Mouse (Mus musculus): ENCODE measurements at regions not wholly inside any gene's neighbourhood (a gene's known extent, or its start where the extent isn't known, plus 50 kb on each side); places are given as distances from the start of the nearest gene placed in this dataset.

- peaks cover 17% of the 10 kb centered on the region for H3K27me3 ChIP-seq (ENCODE audit: low read depth, poor library complexity, severe bottlenecking)
- no peak for DNase-seq (ENCODE audit: low spot score)
- peaks cover 18% of the 10 kb centered on the region for H3K4me1 ChIP-seq
These were observed 84.2 kb upstream of the Gsc start for GRCm38 (mm10) chr12:104557307-104557706.

DNA sequence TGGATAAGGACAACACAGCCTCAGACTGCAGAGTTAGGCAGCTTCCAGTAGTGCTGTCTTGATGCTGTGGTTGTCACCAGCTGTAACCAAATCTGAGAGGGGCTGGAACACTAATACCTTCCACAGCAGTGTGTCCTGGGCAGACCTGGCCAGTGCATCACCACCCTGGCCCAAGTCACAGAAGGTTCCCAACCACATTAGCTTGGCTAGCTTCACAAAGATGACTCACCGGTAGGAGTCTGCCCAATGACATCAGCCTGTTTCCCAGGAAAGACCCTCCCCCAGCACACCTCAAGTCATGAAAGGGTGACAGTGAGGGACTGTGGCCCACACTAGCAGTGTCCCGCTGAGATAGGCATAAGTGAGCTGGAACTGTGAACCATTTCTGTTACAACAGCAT, 75.5 kb upstream of the Gsc start:
- Histone ChIP-seq H3K27me3 (ENCODE audit: low read depth, poor library complexity, severe bottlenecking) (peaks cover 5% of the 10 kb centered on the region), H3K4me1 (no peaks in the 10 kb centered on the region; the same call in 1 of the 2 replicates), H3K9me3 (replicated peaks) (no peaks in the 10 kb centered on the region), H3K4me3 (no peak overlapping the region), H3K27ac (replicated peaks) (no peak overlapping the region), H3K36me3 (no peaks in the 10 kb centered on the region)
- DNase-seq (ENCODE audit: low spot score), result no peak
- 89% methylated on average over 2 of the region's 2 CpGs for WGBS

More at GRCm38 (mm10) chr12:104557307-104557706, 84.2 kb upstream of the Gsc start:
- Histone ChIP-seq H3K4me3 (no peak overlapping the region), H3K9me3 (replicated peaks) (no peaks in the 10 kb centered on the region), H3K36me3 (no peaks in the 10 kb centered on the region), H3K27ac (replicated peaks) (no peak overlapping the region)
- WGBS, result 91% methylated on average over 10 of the region's 10 CpGs

GRCm38 (mm10) chr12:104547561-104547960, 74.4 kb upstream of the Gsc start:
- Histone ChIP-seq H3K27ac (replicated peaks) (no peak overlapping the region), H3K4me1 (no peaks in the 10 kb centered on the region), H3K9me3 (replicated peaks) (no peaks in the 10 kb centered on the region), H3K4me3 (no peak overlapping the region), H3K36me3 (no peaks in the 10 kb centered on the region), H3K27me3 (ENCODE audit: low read depth, poor library complexity, severe bottlenecking) (no peaks in the 10 kb centered on the region)
- 87% methylated on average over 3 of the region's 3 CpGs for WGBS
- DNase-seq (ENCODE audit: low spot score), result no peak

DNA sequence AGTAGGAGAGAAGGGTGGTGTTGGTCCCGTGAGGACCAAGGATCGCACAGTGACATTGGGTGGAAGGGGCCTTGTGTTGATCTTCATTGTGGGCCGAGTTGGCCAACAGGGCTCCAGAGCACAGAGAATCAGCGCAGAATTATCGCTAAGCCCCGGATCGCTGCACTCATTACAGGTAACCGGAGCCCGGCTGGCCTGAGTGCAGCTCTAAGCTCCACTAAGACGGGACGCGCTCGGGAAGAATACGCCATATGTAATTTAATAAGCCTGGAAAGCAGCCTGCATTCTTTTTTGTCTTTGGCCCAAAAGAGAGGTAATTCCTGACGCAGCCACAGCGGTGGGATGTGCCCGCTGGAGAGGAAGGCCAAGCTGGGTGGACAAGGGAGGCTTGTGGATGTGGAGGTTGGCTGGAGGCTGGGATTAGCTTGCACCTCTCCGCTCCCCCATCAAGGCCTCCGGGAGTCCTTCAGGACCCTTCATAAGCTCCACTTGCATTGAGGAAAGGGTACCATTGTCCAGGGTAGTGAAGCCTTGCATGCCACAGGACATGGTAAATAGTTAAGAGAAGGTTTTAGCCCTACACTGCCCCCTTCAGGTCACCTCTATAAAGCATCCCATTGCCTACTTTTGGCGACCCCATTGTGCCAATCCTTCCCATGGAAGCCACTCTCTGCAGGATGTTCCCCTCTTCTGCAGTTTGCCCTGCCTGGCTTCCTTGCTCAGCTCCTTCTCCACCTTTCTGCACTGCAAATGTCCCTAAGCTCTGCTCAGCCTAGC, 73.1 kb upstream of the Gsc start:
- no peaks in the 10 kb centered on the region for H3K9me3 ChIP-seq (replicated peaks)
- no peaks in the 10 kb centered on the region for H3K4me1 ChIP-seq
- H3K36me3 ChIP-seq, result no peaks in the 10 kb centered on the region
- H3K27me3 ChIP-seq (ENCODE audit: low read depth, poor library complexity, severe bottlenecking), result no peaks in the 10 kb centered on the region
- H3K4me3 ChIP-seq, result no peak overlapping the region
- 88% methylated on average over 20 of the region's 20 CpGs for WGBS
- no peak overlapping the region for H3K27ac ChIP-seq (replicated peaks)
- DNase-seq (ENCODE audit: low spot score), result no peak

- no peaks in the 10 kb centered on the region for H3K4me1 ChIP-seq
- 94% methylated on average over 7 of the region's 7 CpGs for WGBS
- DNase-seq (ENCODE audit: low spot score), result no peak
- H3K4me3 ChIP-seq, result no peak overlapping the region
- H3K36me3 ChIP-seq, result no peaks in the 10 kb centered on the region
- no peaks in the 10 kb centered on the region for H3K9me3 ChIP-seq (replicated peaks)
- H3K27me3 ChIP-seq (ENCODE audit: low read depth, poor library complexity, severe bottlenecking), result no peaks in the 10 kb centered on the region
- no peak overlapping the region for H3K27ac ChIP-seq (replicated peaks)
These were observed 66.8 kb upstream of the Gsc start for GRCm38 (mm10) chr12:104539911-104540310.

- Histone ChIP-seq H3K4me1 (no peaks in the 10 kb centered on the region), H3K27ac (replicated peaks) (no peak overlapping the region), H3K36me3 (no peaks in the 10 kb centered on the region), H3K9me3 (replicated peaks) (no peaks in the 10 kb centered on the region), H3K27me3 (ENCODE audit: low read depth, poor library complexity, severe bottlenecking) (no peaks in the 10 kb centered on the region), H3K4me3 (no peak overlapping the region)
- 89% methylated on average over 2 of the region's 2 CpGs for WGBS
- no peak for DNase-seq (ENCODE audit: low spot score)
These were observed 65.3 kb upstream of the Gsc start for GRCm38 (mm10) chr12:104538436-104538835.

DNA sequence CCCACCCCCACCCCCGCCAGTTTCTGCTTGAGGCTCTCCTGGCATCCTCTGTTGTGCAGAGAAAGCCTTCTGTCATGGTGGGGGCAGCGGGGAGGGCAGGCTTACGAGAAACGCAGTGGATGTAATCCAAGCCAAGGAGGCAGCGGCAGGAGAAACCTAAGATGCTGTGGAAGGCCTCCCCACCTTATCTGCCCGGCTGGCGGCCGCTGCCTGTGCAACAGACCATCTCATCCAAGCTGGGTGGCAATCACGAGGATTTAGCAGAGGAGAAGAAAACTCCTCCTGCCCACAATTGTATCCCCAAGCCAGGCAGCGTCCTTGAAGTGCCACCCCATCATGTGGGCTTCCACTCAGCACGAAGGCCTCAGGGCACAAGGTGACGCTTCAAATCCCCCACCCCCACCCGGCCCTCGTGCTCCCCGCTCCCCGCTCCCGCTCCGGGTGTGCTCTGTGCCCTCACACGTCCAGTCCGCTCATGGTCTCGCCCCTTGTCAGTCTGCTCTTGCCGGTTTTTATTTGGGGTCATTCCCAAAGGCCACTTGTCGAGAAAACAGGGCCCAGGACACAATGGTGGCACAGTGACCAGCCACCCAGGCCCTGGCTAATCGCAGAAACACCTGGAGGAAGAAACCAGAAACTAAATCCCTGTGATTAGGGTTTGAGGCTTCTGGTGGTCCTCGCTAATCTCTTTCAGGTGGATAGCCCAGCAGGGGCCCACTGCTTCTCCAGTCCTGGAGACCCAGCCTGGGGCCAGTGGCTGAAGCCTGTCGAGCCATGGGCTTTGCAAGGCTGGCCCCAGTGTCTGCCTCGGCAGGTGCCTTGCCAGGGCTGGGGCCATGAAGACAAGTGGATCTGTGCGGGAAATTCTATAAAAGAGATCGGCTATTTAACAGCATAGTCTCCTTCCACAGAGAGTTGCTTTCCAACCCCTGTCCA, 58.6 kb upstream of the Gsc start:
- no peak overlapping the region for H3K27ac ChIP-seq (replicated peaks)
- H3K36me3 ChIP-seq, result no peaks in the 10 kb centered on the region
- DNase-seq (ENCODE audit: low spot score), result no peak
- no peaks in the 10 kb centered on the region; the same call in 1 of the 2 replicates for H3K9me3 ChIP-seq (replicated peaks)
- H3K4me1 ChIP-seq, result peaks cover 11% of the 10 kb centered on the region
- no peak overlapping the region for H3K4me3 ChIP-seq
- peaks cover 23% of the 10 kb centered on the region for H3K27me3 ChIP-seq (ENCODE audit: low read depth, poor library complexity, severe bottlenecking)
- 14% methylated on average over 29 of the region's 29 CpGs for WGBS

DNA sequence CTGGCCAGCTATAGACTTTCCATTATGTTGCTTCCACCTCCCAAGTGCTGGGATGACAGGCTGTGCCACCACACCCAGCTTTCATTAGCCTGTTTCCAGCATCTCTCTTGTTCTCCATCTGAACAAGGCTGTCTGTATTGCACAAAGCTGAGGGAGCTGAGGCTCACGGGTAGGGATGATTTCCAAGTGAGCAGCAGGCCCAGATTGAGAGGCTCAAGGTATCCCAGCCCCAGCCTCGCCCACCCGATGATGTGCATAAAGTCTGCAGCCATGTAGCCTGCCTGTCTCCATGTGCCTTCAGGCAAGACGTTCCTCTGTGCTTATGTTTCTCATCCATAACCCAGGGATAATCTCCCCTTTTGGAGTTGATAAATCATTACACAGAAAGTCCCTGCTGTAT, 57.5 kb upstream of the Gsc start:
- no peak for DNase-seq (ENCODE audit: low spot score)
- H3K27ac ChIP-seq (replicated peaks), result no peak overlapping the region
- WGBS, result 81% methylated on average over 4 of the region's 4 CpGs
- peaks cover 5% of the 10 kb centered on the region; the same call in 1 of the 2 replicates for H3K9me3 ChIP-seq (replicated peaks)
- no peaks in the 10 kb centered on the region for H3K36me3 ChIP-seq
- peaks cover 23% of the 10 kb centered on the region for H3K27me3 ChIP-seq (ENCODE audit: low read depth, poor library complexity, severe bottlenecking)
- no peak overlapping the region for H3K4me3 ChIP-seq
- peaks cover 11% of the 10 kb centered on the region for H3K4me1 ChIP-seq

Measured in midbrain, embryonic 10.5 days (tissue).